Mouse (Mus musculus): ENCODE data around the gene Dnajc8. TPM values are rescaled to one million over a fixed set of nuclear protein-coding genes. Genes with fewer than 3 reads are reported as not detected.
"Not testable (repeated sequence)": the region's sequence is repeated elsewhere in the genome, so short reads cannot be mapped to it uniquely, and the experiment has no call there.

Dnajc8 gene
- polyA plus RNA-seq, 1 experiment from 2014 or later = 188 TPM

DNA sequence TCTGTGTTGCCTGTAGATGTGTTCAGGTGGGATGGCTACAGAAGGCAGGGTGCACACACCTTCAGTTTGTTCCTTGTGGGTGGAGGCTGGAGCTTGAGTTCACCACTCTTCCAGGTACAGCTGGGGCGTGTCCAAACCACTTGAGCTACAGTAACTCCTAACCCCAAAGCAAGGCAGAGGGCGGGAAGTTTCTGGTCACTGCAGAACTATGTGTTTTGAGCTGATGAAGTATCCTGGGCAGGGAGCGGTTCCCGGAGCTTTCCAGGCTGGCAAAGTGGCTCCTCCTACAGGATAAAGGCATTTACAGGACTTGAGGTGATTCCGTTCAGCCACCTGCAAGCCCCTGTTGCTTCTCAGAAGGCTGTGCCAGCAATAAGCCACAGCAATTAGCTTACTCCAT is 18.9 kb downstream of the Dnajc8 start:
- Histone ChIP-seq H3K27ac (no peak overlapping the region), H3K36me3 (replicated peaks) (peaks cover 57% of the 10 kb centered on the region), H3K9me3 (no peaks in the 10 kb centered on the region), H3K4me3 (replicated peaks) (no peak overlapping the region), H3K4me1 (no peaks in the 10 kb centered on the region), H3K9ac (no peak overlapping the region), H3K27me3 (no peaks in the 10 kb centered on the region), H3K4me2 (no peak overlapping the region)
- 80% methylated on average over 5 of the region's 5 CpGs for WGBS
- no peak for ATAC-seq (ENCODE audit: low FRiP score)

DNA sequence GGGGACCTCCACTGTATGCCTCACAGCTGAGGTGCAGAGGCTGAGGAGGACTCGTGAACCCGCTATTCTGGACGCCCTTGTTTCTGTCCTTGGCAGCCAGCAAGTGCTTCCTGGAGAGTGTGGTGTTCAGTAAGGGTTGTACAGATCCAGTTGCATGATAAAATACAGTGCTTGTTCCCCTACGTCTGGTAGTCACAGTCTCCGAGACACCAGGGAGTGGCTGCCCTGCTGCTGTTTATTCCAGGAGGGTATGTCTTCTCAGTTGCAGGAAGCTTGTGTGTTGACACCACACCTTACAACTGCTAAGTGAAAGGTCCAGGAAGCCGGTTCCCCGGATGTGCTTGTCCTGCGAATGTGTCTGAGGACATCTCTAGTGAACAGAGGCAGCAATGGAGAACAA is 19.3 kb downstream of the Dnajc8 start:
- no peak overlapping the region for H3K27ac ChIP-seq
- no peak overlapping the region for H3K4me3 ChIP-seq (replicated peaks)
- peaks cover 52% of the 10 kb centered on the region for H3K36me3 ChIP-seq (replicated peaks)
- H3K4me2 ChIP-seq = no peak overlapping the region
- ATAC-seq (ENCODE audit: low FRiP score) = no peak
- H3K9ac ChIP-seq = no peak overlapping the region
- H3K9me3 ChIP-seq = no peaks in the 10 kb centered on the region
- H3K4me1 ChIP-seq = no peaks in the 10 kb centered on the region
- no peaks in the 10 kb centered on the region for H3K27me3 ChIP-seq
- WGBS = 89% methylated on average over 8 of the region's 8 CpGs

DNA sequence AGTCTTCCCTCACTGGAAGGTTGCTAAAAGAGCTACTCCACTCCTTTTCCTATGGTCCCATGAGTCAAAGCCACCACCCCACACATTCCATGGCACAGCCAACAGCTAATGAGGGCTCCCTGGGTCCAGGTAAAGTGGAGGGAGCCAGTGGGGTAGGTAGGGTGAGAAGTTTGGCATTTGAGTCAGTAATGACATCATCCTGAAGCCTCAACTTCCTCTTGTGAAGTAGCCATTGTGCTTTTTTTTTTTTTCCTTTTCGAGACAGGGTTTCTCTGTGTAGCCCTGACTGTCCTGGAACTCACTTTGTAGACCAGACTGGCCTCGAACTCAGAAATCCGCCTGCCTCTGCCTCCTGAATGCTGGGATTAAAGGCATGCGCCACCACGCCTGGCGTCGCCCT is 20.2 kb downstream of the Dnajc8 start:
- H3K9me3 ChIP-seq; H3K27me3 ChIP-seq; H3K4me3 ChIP-seq (replicated peaks); H3K9ac ChIP-seq; H3K4me2 ChIP-seq; H3K27ac ChIP-seq; H3K4me1 ChIP-seq; ATAC-seq (ENCODE audit: low FRiP score): not testable (repeated sequence)
- H3K36me3 ChIP-seq (replicated peaks) = peaks cover 44% of the 10 kb centered on the region
- 90% methylated on average over 7 of the region's 7 CpGs for WGBS

DNA sequence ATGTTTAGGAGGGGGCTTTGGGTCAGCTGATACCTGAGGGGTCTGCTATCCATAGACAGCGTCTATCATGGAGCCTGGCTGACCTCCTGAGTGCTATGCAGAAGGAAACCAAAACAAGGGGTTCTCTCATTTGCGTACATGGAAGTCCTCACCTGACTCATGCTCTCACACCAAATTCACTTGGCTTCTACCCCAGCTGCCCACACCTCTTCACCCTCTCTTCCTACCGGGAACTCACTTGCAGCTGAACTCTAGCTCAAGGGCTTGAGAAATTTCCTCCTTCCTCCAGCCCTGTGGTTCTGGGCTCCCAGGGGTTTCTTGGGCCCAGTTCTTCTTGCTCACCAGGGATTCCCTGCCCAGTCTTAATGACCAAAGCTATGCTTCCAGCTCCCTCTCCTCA is 27.9 kb downstream of the Dnajc8 start:
- Histone ChIP-seq H3K4me3 (replicated peaks) (no peak overlapping the region), H3K9ac (no peak overlapping the region), H3K36me3 (replicated peaks) (no peaks in the 10 kb centered on the region), H3K4me2 (no peak overlapping the region), H3K9me3 (no peaks in the 10 kb centered on the region), H3K27ac (no peak overlapping the region), H3K27me3 (no peaks in the 10 kb centered on the region), H3K4me1 (no peaks in the 10 kb centered on the region)
- no peak for ATAC-seq (ENCODE audit: low FRiP score)
- WGBS = 90% methylated on average over 3 of the region's 3 CpGs

DNA sequence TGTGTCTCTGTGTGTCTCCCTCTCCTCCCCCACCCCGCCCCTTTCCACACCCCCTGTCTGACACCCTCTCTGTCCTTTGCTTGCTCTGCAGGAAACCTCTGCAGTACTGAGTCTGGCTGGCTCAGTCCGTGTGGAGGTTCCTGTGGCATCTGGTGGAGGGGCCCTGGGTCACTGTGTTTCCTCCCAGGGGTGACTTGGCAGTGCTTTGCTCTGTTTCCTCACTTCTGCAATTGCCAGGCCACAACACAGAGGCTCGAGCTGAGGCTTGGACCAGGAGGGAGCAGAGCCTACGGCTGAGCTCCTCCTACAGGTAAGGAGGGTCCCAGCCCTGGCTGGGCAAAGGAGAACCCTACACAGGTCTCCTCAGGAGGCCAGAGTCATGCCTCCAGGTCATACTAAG is 28.6 kb downstream of the Dnajc8 start, which contains the start of gene Ptafr:
Gene Ptafr (plus strand): TSS at position 103 of the 400 bp plus-strand sequence.
- Histone ChIP-seq H3K27ac (no peak within 1 kb of the TSS), H3K4me3 (replicated peaks) (no peak within 1 kb of the TSS), H3K9ac (no peak within 1 kb of the TSS), H3K4me2 (no peak within 1 kb of the TSS), H3K27me3 (no peaks in the 10 kb centered on the region), H3K4me1 (no peaks in the 10 kb centered on the region), H3K36me3 (replicated peaks) (no peaks in the 10 kb centered on the region), H3K9me3 (0 out of 2 replicates have a peak, but pooled peaks cover 1% of the 10 kb centered on the region)
- ATAC-seq (ENCODE audit: low FRiP score) = no peak
- WGBS = 49% methylated on average over 4 of the region's 4 CpGs

DNA sequence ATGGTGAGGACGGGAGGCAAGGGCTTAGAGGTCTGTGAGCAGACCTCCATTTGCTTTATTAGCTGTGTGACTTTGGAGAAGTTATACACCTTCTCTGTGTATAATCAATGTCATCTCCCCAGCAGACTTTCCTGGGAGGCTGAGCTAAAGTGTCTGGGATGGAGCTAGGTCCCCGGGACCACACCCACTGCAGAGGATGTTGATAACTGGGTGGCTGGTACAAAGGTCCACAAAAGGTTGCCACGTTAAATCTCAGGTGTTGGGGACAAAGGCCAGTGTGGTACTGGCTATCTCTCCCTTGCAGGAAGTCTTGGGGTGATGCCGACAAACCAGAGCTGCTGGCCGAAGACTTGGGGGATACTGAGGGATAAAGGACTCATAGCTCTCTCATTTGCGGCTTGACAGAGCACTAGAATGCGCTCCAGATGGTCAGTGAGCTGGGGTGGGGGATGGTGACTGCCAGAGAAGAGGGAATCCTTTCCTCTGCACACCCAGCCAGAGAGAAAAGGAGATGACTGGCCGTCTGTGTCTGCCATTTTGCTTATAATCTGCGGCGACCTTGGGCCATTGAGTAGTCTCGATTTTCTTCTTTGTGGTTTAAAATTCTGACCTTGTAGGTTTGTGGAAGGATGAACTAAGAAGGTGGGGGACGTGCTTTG is 29.9 kb downstream of the Dnajc8 start:
- Histone ChIP-seq H3K9ac (no peak overlapping the region), H3K4me1 (no peaks in the 10 kb centered on the region), H3K9me3 (0 out of 2 replicates have a peak, but pooled peaks cover 5% of the 10 kb centered on the region), H3K27me3 (no peaks in the 10 kb centered on the region), H3K4me2 (no peak overlapping the region), H3K27ac (no peak overlapping the region), H3K4me3 (replicated peaks) (no peak overlapping the region), H3K36me3 (replicated peaks) (no peaks in the 10 kb centered on the region)
- no peak for ATAC-seq (ENCODE audit: low FRiP score)
- 82% methylated on average over 12 of the region's 12 CpGs for WGBS

DNA sequence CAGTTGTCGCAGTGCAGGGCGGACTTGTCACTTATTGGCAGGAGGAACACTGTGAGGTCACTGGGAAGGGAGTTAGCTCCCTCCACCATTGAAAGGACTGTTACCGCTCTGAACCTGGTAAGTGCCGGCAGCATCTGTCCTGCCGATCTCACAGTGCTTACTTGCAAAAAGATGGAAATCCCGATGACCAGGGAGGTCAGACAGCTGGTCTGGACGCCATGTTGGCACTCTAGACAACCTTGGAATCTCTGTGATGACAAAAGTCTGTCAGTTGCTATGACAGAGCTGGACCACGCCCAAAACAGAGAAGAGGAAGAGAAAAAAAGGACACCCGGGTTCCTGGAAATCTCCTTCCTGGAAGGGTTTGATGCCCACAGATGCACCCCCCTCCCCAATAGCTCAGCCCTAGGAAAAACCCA is 32.0 kb downstream of the Dnajc8 start:
- Histone ChIP-seq H3K36me3 (replicated peaks) (no peaks in the 10 kb centered on the region), H3K4me2 (no peak overlapping the region), H3K9ac (no peak overlapping the region), H3K27ac (no peak overlapping the region), H3K27me3 (no peaks in the 10 kb centered on the region), H3K4me1 (no peaks in the 10 kb centered on the region), H3K4me3 (replicated peaks) (no peak overlapping the region), H3K9me3 (0 out of 2 replicates have a peak, but pooled peaks cover 5% of the 10 kb centered on the region)
- 79% methylated on average over 9 of the region's 9 CpGs for WGBS
- ATAC-seq (ENCODE audit: low FRiP score) = no peak

DNA sequence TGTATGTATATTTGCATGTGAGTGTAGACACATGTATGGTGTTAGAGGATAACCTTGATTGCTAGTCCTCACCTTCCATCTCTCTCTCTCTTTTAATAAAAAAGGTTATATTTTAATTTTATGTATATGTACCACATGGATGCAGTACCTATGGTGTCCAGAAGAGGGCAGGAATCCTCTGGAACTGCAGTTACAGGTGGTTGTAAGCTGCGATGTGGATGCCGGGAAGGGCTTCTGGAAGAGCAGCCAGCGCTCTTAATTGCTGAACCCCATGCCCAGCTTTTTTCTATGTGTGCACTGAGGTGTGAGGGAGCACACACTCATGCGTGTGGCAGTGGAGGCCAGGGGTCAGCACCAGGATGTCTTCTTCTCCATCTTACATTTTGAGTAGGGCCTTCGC is 33.8 kb downstream of the Dnajc8 start:
- Histone ChIP-seq H3K9me3 (0 out of 2 replicates have a peak, but pooled peaks cover 5% of the 10 kb centered on the region), H3K36me3 (replicated peaks) (no peaks in the 10 kb centered on the region), H3K9ac (no peak overlapping the region), H3K4me2 (no peak overlapping the region), H3K4me1 (peaks cover 4% of the 10 kb centered on the region; the same call in 1 of the 2 replicates), H3K27me3 (no peaks in the 10 kb centered on the region), H3K27ac (no peak overlapping the region), H3K4me3 (replicated peaks) (no peak overlapping the region)
- WGBS = 90% methylated on average over 5 of the region's 5 CpGs
- no peak for ATAC-seq (ENCODE audit: low FRiP score)

DNA sequence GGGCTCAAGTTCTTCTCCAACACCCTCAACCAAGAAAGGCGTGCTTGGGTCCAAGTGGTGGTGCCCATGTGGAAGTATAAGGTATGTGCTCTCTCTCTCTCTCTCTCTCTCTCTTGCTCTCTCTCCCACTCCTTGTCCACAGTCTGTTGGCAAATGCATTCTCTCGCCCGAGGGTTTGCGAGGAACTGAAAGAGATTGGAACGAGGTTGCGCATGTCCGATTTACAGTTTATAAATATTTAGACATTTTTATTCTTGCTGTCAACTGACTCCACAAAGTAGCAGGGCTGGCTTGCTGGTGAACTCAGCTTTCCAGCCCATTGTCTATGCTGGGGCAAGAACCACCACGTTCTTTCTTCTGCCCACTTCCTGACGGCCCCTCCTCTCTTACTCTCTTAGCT is 35.8 kb downstream of the Dnajc8 start:
- no peak for ATAC-seq (ENCODE audit: low FRiP score)
- no peak overlapping the region for H3K4me3 ChIP-seq (replicated peaks)
- H3K9ac ChIP-seq = no peak overlapping the region
- no peak overlapping the region for H3K27ac ChIP-seq
- no peaks in the 10 kb centered on the region for H3K36me3 ChIP-seq (replicated peaks)
- 80% methylated on average over 9 of the region's 9 CpGs for WGBS
- 0 out of 2 replicates have a peak, but pooled peaks cover 5% of the 10 kb centered on the region for H3K9me3 ChIP-seq
- no peaks in the 10 kb centered on the region for H3K27me3 ChIP-seq
- peaks cover 4% of the 10 kb centered on the region; the same call in 1 of the 2 replicates for H3K4me1 ChIP-seq
- no peak overlapping the region for H3K4me2 ChIP-seq

DNA sequence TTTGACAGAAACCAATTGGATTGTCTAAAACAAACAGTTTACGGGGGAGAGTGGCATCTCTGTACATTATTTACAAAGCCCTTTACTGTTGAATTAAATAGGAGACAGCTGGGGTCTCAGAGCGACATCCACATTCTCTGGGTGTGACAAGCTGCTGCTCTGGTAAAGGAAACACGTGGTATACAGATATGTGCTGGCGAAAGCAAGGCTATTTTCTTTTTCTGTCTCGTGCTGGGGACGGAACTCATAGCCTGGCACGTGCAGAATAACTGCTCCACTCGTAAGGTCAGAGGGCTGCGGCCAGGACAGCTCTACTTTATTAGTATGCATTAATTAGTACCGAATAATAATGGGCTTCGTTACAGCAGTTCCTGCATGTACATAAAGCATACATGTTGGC is 38.0 kb downstream of the Dnajc8 start:
- no peak for ATAC-seq (ENCODE audit: low FRiP score)
- Histone ChIP-seq H3K27ac (no peak overlapping the region), H3K9me3 (0 out of 2 replicates have a peak, but pooled peaks cover 5% of the 10 kb centered on the region), H3K36me3 (replicated peaks) (no peaks in the 10 kb centered on the region), H3K4me1 (peaks cover 4% of the 10 kb centered on the region; the same call in 1 of the 2 replicates), H3K27me3 (no peaks in the 10 kb centered on the region), H3K9ac (no peak overlapping the region), H3K4me3 (replicated peaks) (no peak overlapping the region), H3K4me2 (no peak overlapping the region)
- WGBS = 55% methylated on average over 11 of the region's 11 CpGs

DNA sequence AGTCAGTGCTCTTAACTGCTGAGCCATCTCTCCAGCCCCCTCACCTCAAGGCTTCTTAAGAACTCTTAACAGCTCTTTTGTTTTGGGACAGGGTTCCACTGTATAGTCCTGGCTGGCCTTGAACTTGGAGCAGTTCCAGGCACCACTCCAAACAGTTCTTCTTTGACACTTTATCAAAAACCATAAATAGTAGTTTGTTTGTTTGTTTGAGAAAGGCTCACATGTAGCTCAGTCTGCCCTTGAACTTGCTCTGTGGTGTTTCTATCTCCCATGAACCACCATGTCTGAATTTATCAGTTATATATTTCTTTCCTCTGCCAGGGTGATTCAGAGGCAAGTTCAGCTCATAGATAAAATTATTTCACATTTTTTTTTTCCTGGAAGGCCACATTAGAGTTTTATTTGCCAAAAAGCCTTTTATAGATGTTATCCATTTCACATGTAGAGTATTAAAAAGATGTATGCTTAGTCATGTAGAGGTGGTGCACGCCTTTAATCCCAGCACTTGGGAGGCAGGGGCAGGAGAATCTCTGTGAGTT is 39.5 kb downstream of the Dnajc8 start:
- H3K27me3 ChIP-seq = no peaks in the 10 kb centered on the region
- H3K4me3 ChIP-seq (replicated peaks) = no peak overlapping the region
- no peak overlapping the region for H3K27ac ChIP-seq
- no peaks in the 10 kb centered on the region for H3K36me3 ChIP-seq (replicated peaks)
- no peak for ATAC-seq (ENCODE audit: low FRiP score)
- H3K4me1 ChIP-seq = peaks cover 4% of the 10 kb centered on the region; the same call in 1 of the 2 replicates
- no peaks in the 10 kb centered on the region for H3K9me3 ChIP-seq
- no peak overlapping the region for H3K4me2 ChIP-seq
- no peak overlapping the region for H3K9ac ChIP-seq
- WGBS = 86% methylated on average over 1 of the region's 1 CpGs

DNA sequence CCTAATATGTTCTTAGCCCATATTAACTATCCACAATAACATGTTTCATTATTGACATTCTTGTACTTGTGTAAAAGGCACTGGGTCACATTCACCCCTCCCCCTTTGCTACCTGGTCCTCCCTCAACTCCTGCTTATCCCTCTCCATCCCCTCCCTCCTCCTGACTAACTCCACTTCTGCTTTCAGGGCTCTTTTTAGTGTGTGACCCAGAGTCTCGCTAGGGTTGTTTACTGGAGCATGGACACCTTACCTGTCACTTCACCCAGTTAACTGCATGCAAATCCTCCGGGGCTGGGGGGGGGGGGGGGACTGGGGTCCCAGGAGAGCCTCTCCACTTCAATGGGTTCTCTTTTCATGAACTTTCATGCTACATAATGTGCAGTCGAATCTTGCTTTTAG is 48.4 kb downstream of the Dnajc8 start:
- no peaks in the 10 kb centered on the region for H3K4me1 ChIP-seq
- H3K4me3 ChIP-seq (replicated peaks) = no peak overlapping the region
- 60% methylated on average over 3 of the region's 3 CpGs for WGBS
- H3K27me3 ChIP-seq = no peaks in the 10 kb centered on the region
- no peak overlapping the region for H3K9ac ChIP-seq
- no peaks in the 10 kb centered on the region for H3K36me3 ChIP-seq (replicated peaks)
- H3K27ac ChIP-seq = no peak overlapping the region
- no peak for ATAC-seq (ENCODE audit: low FRiP score)
- H3K9me3 ChIP-seq = no peaks in the 10 kb centered on the region
- no peak overlapping the region for H3K4me2 ChIP-seq

DNA sequence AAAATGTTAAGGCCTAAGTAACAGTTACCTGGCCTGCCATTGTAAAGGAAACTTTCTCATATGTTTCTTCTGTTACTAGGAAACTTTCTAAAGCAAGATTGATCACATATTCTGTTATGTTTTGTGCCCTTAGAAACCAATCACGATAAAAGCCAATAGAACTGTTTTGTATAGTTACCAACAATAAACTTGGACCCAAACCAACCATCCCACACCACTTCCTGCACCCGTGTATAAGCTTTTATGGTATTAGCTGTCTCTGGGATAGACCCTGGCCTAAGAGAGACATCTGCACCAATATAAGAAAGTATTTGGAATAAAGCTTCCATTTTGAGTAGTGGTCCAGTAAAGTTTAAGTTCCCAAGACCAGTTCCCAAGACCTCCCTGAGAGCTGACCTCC is 49.6 kb downstream of the Dnajc8 start:
- 91% methylated on average over 2 of the region's 2 CpGs for WGBS
- H3K36me3 ChIP-seq (replicated peaks) = no peaks in the 10 kb centered on the region
- no peak for ATAC-seq (ENCODE audit: low FRiP score)

More for the DNA sequence above, 49.6 kb downstream of the Dnajc8 start:
- H3K27me3 ChIP-seq = no peaks in the 10 kb centered on the region
- H3K9me3 ChIP-seq = no peaks in the 10 kb centered on the region
- no peak overlapping the region for H3K9ac ChIP-seq
- no peaks in the 10 kb centered on the region for H3K4me1 ChIP-seq
- H3K4me3 ChIP-seq (replicated peaks) = no peak overlapping the region
- no peak overlapping the region for H3K27ac ChIP-seq
- no peak overlapping the region for H3K4me2 ChIP-seq
